ENCODE assay signal across 16 mouse cellular contexts in genomic region chr11:46461931-46462330, GRCm38 (mm10). TPM values are rescaled to one million over a fixed set of nuclear protein-coding genes. Genes with fewer than 3 reads are reported as not detected.
DNase-seq lines count a peak whose midpoint lies in the region; ATAC-seq and TF ChIP-seq lines count a peak whose summit lies in the region.
"Had no signal": no experiment of that assay in that cellular context is flagged by ENCODE, and none has a peak within 500 bp of the region (broad histone marks: within the 10 kb centered on the region; RNA-seq: fewer than 3 reads in every experiment).

No protein-coding gene starts in this region.

- no peak for TF ChIP-seq CTCF in bone marrow macrophage, adult 2 months (IDR thresholded peaks at IDR 0.05; ENCODE audit: low read depth, low read length)
- TF ChIP-seq CTCF in forebrain, postnatal 0 days (IDR thresholded peaks at IDR 0.05; ENCODE audit: low read depth): no peak

- H3K27me3 ChIP-seq in limb, embryonic 12.5 days: no peaks in the 10 kb centered on the region
- no peaks in the 10 kb centered on the region for H3K27me3 ChIP-seq in limb, embryonic 10.5 days (ENCODE audit: low read depth, poor library complexity, severe bottlenecking)
- H3K27me3 ChIP-seq in forebrain, postnatal 0 days (ENCODE audit: insufficient read depth, low read length): no peaks in the 10 kb centered on the region
- H3K27me3 ChIP-seq: embryonic facial prominence, embryonic 15.5 days; intestine, embryonic 15.5 days had no signal

- no peak for DNase-seq in limb, embryonic 10.5 days (ENCODE audit: low spot score)
- peak; percentile 53 for DNase-seq in CD4-positive, CD25-positive, alpha-beta regulatory T cell, adult 2 months (ENCODE audit: low read depth, low spot score)
- DNase-seq in forebrain, postnatal 0 days: no peak
- no peak for DNase-seq in adipocyte (ENCODE audit: low spot score)
- DNase-seq in cerebellum, postnatal 14 days: no peak
- DNase-seq: cerebellum, postnatal 10 days; kidney, postnatal 14 days; thymus, postnatal 25 days had no signal

- H3K4me1 ChIP-seq in limb, embryonic 12.5 days (replicated peaks): peaks cover 14% of the 10 kb centered on the region
- H3K4me1 ChIP-seq in limb, embryonic 10.5 days: peaks cover 20% of the 10 kb centered on the region
- peaks cover 18% of the 10 kb centered on the region for H3K4me1 ChIP-seq in bone marrow macrophage, adult 2 months (ENCODE audit: control insufficient read depth, insufficient read depth, low read length)
- no peaks in the 10 kb centered on the region for H3K4me1 ChIP-seq in forebrain, postnatal 0 days (ENCODE audit: insufficient read depth)
- H3K4me1 ChIP-seq: embryonic facial prominence, embryonic 15.5 days; intestine, embryonic 15.5 days had no signal

- no peak overlapping the region for H3K4me2 ChIP-seq in limb, embryonic 12.5 days
- H3K4me2 ChIP-seq in forebrain, postnatal 0 days (ENCODE audit: low read depth): no peak overlapping the region
- H3K4me2 ChIP-seq: embryonic facial prominence, embryonic 15.5 days; heart, embryonic 11.5 days; intestine, embryonic 15.5 days had no signal

- H3K4me3 ChIP-seq in limb, embryonic 12.5 days (replicated peaks): no peak overlapping the region
- no peak overlapping the region for H3K4me3 ChIP-seq in limb, embryonic 10.5 days
- peak overlapping the region; percentile 30 for H3K4me3 ChIP-seq in bone marrow macrophage, adult 2 months (ENCODE audit: insufficient read depth, low read length)
- H3K4me3 ChIP-seq in forebrain, postnatal 0 days (ENCODE audit: low read depth, low read length): no peak overlapping the region
- H3K4me3 ChIP-seq: embryonic facial prominence, embryonic 15.5 days; intestine, embryonic 15.5 days; left cerebral cortex, adult 2 months had no signal

- no peaks in the 10 kb centered on the region for H3K9me3 ChIP-seq in limb, embryonic 12.5 days
- H3K9me3 ChIP-seq in limb, embryonic 10.5 days (replicated peaks): no peaks in the 10 kb centered on the region
- no peaks in the 10 kb centered on the region for H3K9me3 ChIP-seq in forebrain, postnatal 0 days (ENCODE audit: low read length)
- H3K9me3 ChIP-seq: embryonic facial prominence, embryonic 15.5 days; intestine, embryonic 15.5 days had no signal

- no peak for TF ChIP-seq POLR2A in bone marrow macrophage, adult 2 months (IDR thresholded peaks at IDR 0.05; ENCODE audit: borderline replicate concordance, low read depth, low read length)

- H3K36me3 ChIP-seq in limb, embryonic 12.5 days: no peaks in the 10 kb centered on the region
- H3K36me3 ChIP-seq in limb, embryonic 10.5 days: no peaks in the 10 kb centered on the region
- H3K36me3 ChIP-seq in forebrain, postnatal 0 days (ENCODE audit: insufficient read depth): no peaks in the 10 kb centered on the region
- H3K36me3 ChIP-seq: embryonic facial prominence, embryonic 15.5 days; intestine, embryonic 15.5 days had no signal

- no peak for ATAC-seq in limb, embryonic 12.5 days (ENCODE audit: insufficient number of reproducible peaks, insufficient read depth, low FRiP score, low TSS enrichment, low read depth)
- peak; percentile 87 for ATAC-seq in monocyte, adult 5-6 weeks (replicated peaks; ENCODE audit: insufficient number of reproducible peaks, low FRiP score, low TSS enrichment, poor library complexity, severe bottlenecking)
- no peak for ATAC-seq in forebrain, postnatal 0 days
- ATAC-seq: intestine, embryonic 15.5 days had no signal

- H3K27ac ChIP-seq in limb, embryonic 12.5 days: 0 out of 2 replicates have a peak overlapping the region, but pooled peaks have one; percentile 45
- no peak overlapping the region for H3K27ac ChIP-seq in limb, embryonic 10.5 days
- H3K27ac ChIP-seq in bone marrow macrophage, adult 2 months (ENCODE audit: insufficient read depth, low read depth, low read length): peak overlapping the region; percentile 43
- no peak overlapping the region for H3K27ac ChIP-seq in forebrain, postnatal 0 days (ENCODE audit: low read depth, low read length)
- H3K27ac ChIP-seq: embryonic facial prominence, embryonic 15.5 days; intestine, embryonic 15.5 days; left cerebral cortex, adult 2 months; liver, embryonic 14.5 days had no signal

- H3K9ac ChIP-seq in limb, embryonic 12.5 days (replicated peaks): no peak overlapping the region
- no peak overlapping the region for H3K9ac ChIP-seq in forebrain, postnatal 0 days
- H3K9ac ChIP-seq: embryonic facial prominence, embryonic 15.5 days; intestine, embryonic 15.5 days; liver, embryonic 14.5 days had no signal

- whole genome bisulfite sequencing in limb, embryonic 12.5 days: 60% methylated on average over 5 of the region's 5 CpGs
- WGBS in limb, embryonic 10.5 days: 75% methylated on average over 5 of the region's 5 CpGs
- WGBS in forebrain, postnatal 0 days: 77% methylated on average over 5 of the region's 5 CpGs

RNA-seq across cellular contexts. Expression of gene Havcr2, which starts 7.2 kb away (rescaled TPM):
- 0.35 TPM in 1 of 2 replicates, not detected in the other for polyA plus RNA-seq in limb, embryonic 12.5 days (2016; fragmentation: Nextera tagmentation; extraction: Ambion mirVana)
- 0.13 TPM in 1 of 2 replicates, not detected in the other for polyA plus RNA-seq in limb, embryonic 10.5 days (2016; fragmentation: Nextera tagmentation; extraction: Ambion mirVana)
- polyA plus RNA-seq in bone marrow macrophage, adult 2 months (2012; ENCODE audit: insufficient read depth, insufficient read length, missing spikeins): 22.1 and 27.7 TPM in 2 replicates
- 111 to 182 TPM (median 181 TPM) in 3 replicates for total RNA-seq in monocyte, adult 5-6 weeks (2017)
- total RNA-seq in forebrain, postnatal 0 days (2014; rRNA removed): 0.23 and 1.1 TPM in 2 replicates
- polyA plus RNA-seq in forebrain, postnatal 0 days (2015; fragmentation: Nextera tagmentation; extraction: Ambion mirVana): 0.13 and 0.22 TPM in 2 replicates

RNA-seq across cellular contexts. Expression of gene Med7, which starts 25.2 kb away (rescaled TPM):
- 99.3 and 100 TPM in 2 replicates for polyA plus RNA-seq in limb, embryonic 12.5 days (2016; fragmentation: Nextera tagmentation; extraction: Ambion mirVana)
- 93.7 and 97.6 TPM in 2 replicates for polyA plus RNA-seq in limb, embryonic 10.5 days (2016; fragmentation: Nextera tagmentation; extraction: Ambion mirVana)
- 33.4 and 39.9 TPM in 2 replicates for polyA plus RNA-seq in bone marrow macrophage, adult 2 months (2012; ENCODE audit: insufficient read depth, insufficient read length, missing spikeins)
- total RNA-seq in monocyte, adult 5-6 weeks (2017): 43.8 to 58.3 TPM (median 56.8 TPM) in 3 replicates
- total RNA-seq in forebrain, postnatal 0 days (2014; rRNA removed): 39.7 and 43.9 TPM in 2 replicates
- polyA plus RNA-seq in forebrain, postnatal 0 days (2015; fragmentation: Nextera tagmentation; extraction: Ambion mirVana): 60.3 and 70.6 TPM in 2 replicates

Comparison
In these comparisons a context has a peak if more than half of its experiments do, and no peak if none do; other contexts are left out.
1. H3K27ac ChIP-seq: peak in limb, embryonic 12.5 days (single experiment) and bone marrow macrophage, adult 2 months (single experiment); none in limb, embryonic 10.5 days (single experiment) and forebrain, postnatal 0 days (single experiment).
2. RNA of gene Havcr2, which starts 7.2 kb away (polyA plus RNA-seq): 22.1 to 27.7 TPM in bone marrow macrophage, adult 2 months; 0.13 to 0.22 TPM in forebrain, postnatal 0 days, 0.13 TPM in limb, embryonic 10.5 days and 0.35 TPM in limb, embryonic 12.5 days; every median in the first group is over 10 times any median in the second.